Mouse (Mus musculus): ENCODE results near the gene Fcrl6.

The Fcrl6 gene

GRCm38 (mm10) chr1:172602326-172602725, at the start of gene Fcrl6:
Fcrl6 (minus strand) TSS chr1:172602551.
- in situ Hi-C loops (cut with MboI; ENCODE audit: low sequenced_read_pairs): no loop called here

GRCm38 (mm10) chr1:172651288-172651987, 49.1 kb upstream of the Fcrl6 start:
- in situ Hi-C loops (cut with MboI; ENCODE audit: low sequenced_read_pairs): no loop called here

- in situ Hi-C loops (cut with MboI; ENCODE audit: low sequenced_read_pairs): no loop called here
Observed at GRCm38 (mm10) chr1:172650519-172651287, 48.4 kb upstream of the Fcrl6 start.

- in situ Hi-C loops (cut with MboI; ENCODE audit: low sequenced_read_pairs): loop anchor here (25.0 kb wide), 2 partner anchors 237 to 738 kb away; no protein-coding TSS in a partner anchor
Observed at GRCm38 (mm10) chr1:172649396-172649795, 47.0 kb upstream of the Fcrl6 start.

- in situ Hi-C loops (cut with MboI; ENCODE audit: low sequenced_read_pairs): loop anchor here (25.0 kb wide), 2 partner anchors 235 to 740 kb away; no protein-coding TSS in a partner anchor
Observed at GRCm38 (mm10) chr1:172647236-172647635, 44.9 kb upstream of the Fcrl6 start.

- in situ Hi-C loops (cut with MboI; ENCODE audit: low sequenced_read_pairs): loop anchor here (25.0 kb wide), 2 partner anchors 226 to 749 kb away; no protein-coding TSS in a partner anchor
Observed at GRCm38 (mm10) chr1:172638781-172639180, 36.4 kb upstream of the Fcrl6 start.

- in situ Hi-C loops (cut with MboI; ENCODE audit: low sequenced_read_pairs): loop anchor here (25.0 kb wide), 2 partner anchors 226 to 750 kb away; no protein-coding TSS in a partner anchor
Observed at GRCm38 (mm10) chr1:172637801-172638200, 35.5 kb upstream of the Fcrl6 start.

GRCm38 (mm10) chr1:172636266-172636665, 33.9 kb upstream of the Fcrl6 start:
- in situ Hi-C loops (cut with MboI; ENCODE audit: low sequenced_read_pairs): loop anchor here (25.0 kb wide), 2 partner anchors 224 to 751 kb away; no protein-coding TSS in a partner anchor

- in situ Hi-C loops (cut with MboI; ENCODE audit: low sequenced_read_pairs): loop anchor here (25.0 kb wide), 2 partner anchors 223 to 752 kb away; no protein-coding TSS in a partner anchor
Observed at GRCm38 (mm10) chr1:172635258-172635657, 32.9 kb upstream of the Fcrl6 start.

- in situ Hi-C loops (cut with MboI; ENCODE audit: low sequenced_read_pairs): loop anchor here (25.0 kb wide), 2 partner anchors 222 to 753 kb away; no protein-coding TSS in a partner anchor
Observed at GRCm38 (mm10) chr1:172634136-172634535, 31.8 kb upstream of the Fcrl6 start.

GRCm38 (mm10) chr1:172632451-172633326, 30.3 kb upstream of the Fcrl6 start, which contains the start of gene Dusp23:
Dusp23 (minus strand) TSS chr1:172632962.
- in situ Hi-C loops (cut with MboI; ENCODE audit: low sequenced_read_pairs): loop anchor here (25.0 kb wide), 2 partner anchors 220 to 755 kb away; no protein-coding TSS in a partner anchor

- in situ Hi-C loops (cut with MboI; ENCODE audit: low sequenced_read_pairs): loop anchor here (25.0 kb wide), 2 partner anchors 219 to 756 kb away; no protein-coding TSS in a partner anchor
Observed at GRCm38 (mm10) chr1:172631721-172632120, 29.4 kb upstream of the Fcrl6 start.

GRCm38 (mm10) chr1:172629831-172630230, 27.5 kb upstream of the Fcrl6 start:
- in situ Hi-C loops (cut with MboI; ENCODE audit: low sequenced_read_pairs): loop anchor here (25.0 kb wide), 2 partner anchors 218 to 757 kb away; no protein-coding TSS in a partner anchor

GRCm38 (mm10) chr1:172626306-172626705, 24.0 kb upstream of the Fcrl6 start:
- in situ Hi-C loops (cut with MboI; ENCODE audit: low sequenced_read_pairs): loop anchor here (25.0 kb wide), 2 partner anchors 214 to 761 kb away; no protein-coding TSS in a partner anchor

- in situ Hi-C loops (cut with MboI; ENCODE audit: low sequenced_read_pairs): no loop called here
Observed at GRCm38 (mm10) chr1:172624081-172624480, 21.7 kb upstream of the Fcrl6 start.

- in situ Hi-C loops (cut with MboI; ENCODE audit: low sequenced_read_pairs): no loop called here
Observed at GRCm38 (mm10) chr1:172623599-172623998, 21.2 kb upstream of the Fcrl6 start.

GRCm38 (mm10) chr1:172619235-172619634, 16.9 kb upstream of the Fcrl6 start:
- in situ Hi-C loops (cut with MboI; ENCODE audit: low sequenced_read_pairs): no loop called here

GRCm38 (mm10) chr1:172618141-172618540, 15.8 kb upstream of the Fcrl6 start:
- in situ Hi-C loops (cut with MboI; ENCODE audit: low sequenced_read_pairs): no loop called here

GRCm38 (mm10) chr1:172617365-172618076, 15.2 kb upstream of the Fcrl6 start:
- in situ Hi-C loops (cut with MboI; ENCODE audit: low sequenced_read_pairs): no loop called here
